Mouse (Mus musculus) megakaryocyte, embryonic 14.5 days (primary cell): ENCODE measurements around the gene Osgepl1.

Experiments
- FLI1 ChIP-seq: IDR thresholded peaks from 2 replicates; pipeline ENCODE4 v1.6.1; 2012; ENCODE audit warnings: low read length, inconsistent platforms, mixed read lengths
- GATA1 ChIP-seq: IDR thresholded peaks from 3 replicates; pipeline ENCODE4 v1.6.1; 2012; ENCODE audit warnings: mixed read lengths, low read length, inconsistent platforms, borderline replicate concordance

- TF ChIP-seq FLI1 (no peak), GATA1 (no peak)
Observed at GRCm38 (mm10) chr1:53352327-53353261, 39.2 kb downstream of the Osgepl1 start, which contains the start of the genes Asdurf, Gm28551 and Asnsd1.
